Mouse (Mus musculus) stomach, postnatal 0 days (tissue): ENCODE data around the gene Arfgap2.

ENCODE experiments used
- CTCF ChIP-seq: IDR thresholded peaks from 2 replicates; pipeline ENCODE4 v1.5.1; 2016; ENCODE audit warnings: antibody characterized with exemption, low read depth, mild to moderate bottlenecking, moderate library complexity
- EP300 ChIP-seq: optimal IDR thresholded peaks from 2 replicates; pipeline ENCODE3; 2016; ENCODE audit warnings: antibody characterized with exemption

- no peak for TF ChIP-seq EP300
- no peak for TF ChIP-seq CTCF
Measured at GRCm38 (mm10) chr2:91312578-91313311, 48.0 kb downstream of the Arfgap2 start.
